Mouse (Mus musculus): ENCODE data around the gene Olfr136. TPM values are rescaled to one million over a fixed set of nuclear protein-coding genes. Genes with fewer than 3 reads are reported as not detected.

Olfr136 gene
- not detected for total RNA-seq (2023)

DNA sequence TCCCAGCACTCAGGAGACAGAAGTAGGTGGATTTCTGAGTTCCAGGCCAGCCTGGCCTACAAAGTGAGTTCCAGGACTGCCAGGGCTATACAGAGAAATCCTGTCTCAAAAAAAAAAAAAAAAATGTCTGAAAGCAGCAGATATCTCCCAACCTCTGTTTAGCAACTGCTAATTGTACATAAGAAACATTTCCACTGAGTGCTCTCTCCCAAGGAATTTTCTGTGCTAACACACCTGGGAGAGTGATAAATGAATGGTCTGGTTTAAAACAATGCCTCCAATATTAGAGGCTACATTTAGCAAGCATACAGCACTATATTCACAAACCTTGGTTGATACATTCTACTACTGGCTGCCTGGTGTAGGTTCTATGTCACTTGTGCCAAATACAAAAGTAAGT is at the start of gene Olfr136:
Gene Olfr136, plus strand, starts transcription at position 301 of the 400 bp plus-strand sequence.

DNA sequence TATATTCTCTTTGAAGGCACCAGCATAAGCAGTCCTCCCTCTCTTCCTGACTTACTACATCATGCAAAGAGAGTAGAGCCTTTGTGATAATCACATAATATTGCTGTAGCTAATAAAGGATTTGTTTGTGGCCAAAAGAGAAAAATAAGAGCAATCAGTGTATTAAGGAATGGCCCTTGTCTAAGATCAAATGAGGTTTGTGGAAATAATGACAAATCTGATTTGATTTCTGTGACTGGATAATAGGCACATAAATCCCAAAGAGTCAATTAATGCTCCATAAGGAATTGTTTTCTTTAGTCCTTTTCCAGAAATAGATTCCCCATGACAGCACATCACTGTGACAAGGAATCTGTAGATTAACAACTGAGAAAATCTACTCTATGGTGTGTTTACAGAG is 22.2 kb upstream of the Olfr136 start, which contains the start of gene Olfr137:
Gene Olfr137, minus strand, starts transcription at position 101 of the 400 bp plus-strand sequence.

Other genes starting within 250 kb of the Olfr136 start
- gene Olfr131, start 241.1 kb upstream of the Olfr136 start, total RNA-seq (2023) = not detected
- gene Olfr132, start 195.3 kb upstream of the Olfr136 start, total RNA-seq (2023) = not detected
- gene Olfr133, start 184.6 kb upstream of the Olfr136 start, total RNA-seq (2023) = not detected
- gene Olfr134, start 158.4 kb upstream of the Olfr136 start, total RNA-seq (2023) = not detected
- not detected for gene Olfr135, start 125.5 kb upstream of the Olfr136 start, total RNA-seq (2023)
- gene Olfr138, start 68.8 kb upstream of the Olfr136 start, total RNA-seq (2023) = not detected
- not detected for gene Olfr137, start 22.3 kb upstream of the Olfr136 start, total RNA-seq (2023)
- gene Esp36, start 90.4 kb downstream of the Olfr136 start, total RNA-seq (2023) = not detected
- not detected for gene Esp34, start 224.4 kb downstream of the Olfr136 start, total RNA-seq (2023)